Mouse (Mus musculus) stomach, postnatal 0 days (tissue): ENCODE results near the gene Serp2.

Experiments
- CTCF ChIP-seq: IDR thresholded peaks from 2 replicates; pipeline ENCODE4 v1.5.1; 2016; ENCODE audit warnings: antibody characterized with exemption, low read depth, mild to moderate bottlenecking, moderate library complexity
- EP300 ChIP-seq: optimal IDR thresholded peaks from 2 replicates; pipeline ENCODE3; 2016; ENCODE audit warnings: antibody characterized with exemption

DNA sequence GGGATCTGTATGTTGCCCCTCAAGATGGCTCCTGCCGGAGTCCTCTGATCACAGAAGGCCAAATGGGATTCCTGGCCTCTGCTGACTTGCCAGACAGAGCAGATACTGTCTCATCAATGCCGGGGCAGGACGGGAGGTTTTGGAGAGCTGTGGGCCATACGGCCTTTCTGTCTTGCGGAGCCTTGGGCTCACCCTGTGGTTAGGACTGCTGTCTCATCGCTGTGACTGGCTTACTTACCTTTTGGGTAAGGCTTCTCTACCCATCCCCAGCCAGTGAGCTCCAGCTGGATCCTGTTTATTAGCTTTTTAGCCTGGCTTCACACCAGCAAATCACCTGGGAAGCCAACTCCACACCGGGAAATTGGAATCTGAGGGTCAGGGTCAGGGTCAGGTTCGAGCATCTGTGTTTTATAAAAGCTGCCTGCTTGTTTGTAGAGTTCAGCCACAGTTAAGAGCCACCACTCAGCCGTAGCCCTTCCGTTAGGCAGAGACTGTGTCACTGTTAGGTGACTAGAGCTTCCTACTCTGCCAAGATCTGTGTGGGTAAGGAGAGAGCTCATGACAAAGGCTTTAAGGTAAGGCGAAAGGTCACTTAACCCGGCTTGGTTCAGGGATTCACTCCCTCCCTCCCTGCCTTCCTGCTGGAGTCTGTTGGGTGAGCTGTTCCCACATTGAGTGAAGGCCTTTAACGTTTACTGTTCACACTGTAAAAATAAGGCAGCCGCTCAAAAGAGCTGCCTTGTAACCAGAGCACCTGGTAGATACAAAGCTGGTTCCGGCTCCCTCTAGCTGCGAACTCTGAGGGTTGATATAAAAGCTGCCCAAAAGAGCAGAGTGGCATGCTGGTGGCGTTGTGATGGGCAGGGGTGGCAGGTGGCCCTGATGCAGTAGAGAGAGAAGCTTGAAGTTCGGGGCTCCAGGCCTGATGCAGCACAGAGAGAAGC, 68.3 kb downstream of the Serp2 start:
- peak; percentile 52 for TF ChIP-seq CTCF
- TF ChIP-seq EP300 = no peak
